Mouse (Mus musculus) 3T3-L1 (cell line): ENCODE data around the gene 2310022B05Rik.

Experiments
- DNase-seq: peaks from one replicate; pipeline ENCODE4 v3.0.0-alpha.2; 2015; ENCODE audit warnings: low read depth, low spot score

Gene 2310022B05Rik

DNA sequence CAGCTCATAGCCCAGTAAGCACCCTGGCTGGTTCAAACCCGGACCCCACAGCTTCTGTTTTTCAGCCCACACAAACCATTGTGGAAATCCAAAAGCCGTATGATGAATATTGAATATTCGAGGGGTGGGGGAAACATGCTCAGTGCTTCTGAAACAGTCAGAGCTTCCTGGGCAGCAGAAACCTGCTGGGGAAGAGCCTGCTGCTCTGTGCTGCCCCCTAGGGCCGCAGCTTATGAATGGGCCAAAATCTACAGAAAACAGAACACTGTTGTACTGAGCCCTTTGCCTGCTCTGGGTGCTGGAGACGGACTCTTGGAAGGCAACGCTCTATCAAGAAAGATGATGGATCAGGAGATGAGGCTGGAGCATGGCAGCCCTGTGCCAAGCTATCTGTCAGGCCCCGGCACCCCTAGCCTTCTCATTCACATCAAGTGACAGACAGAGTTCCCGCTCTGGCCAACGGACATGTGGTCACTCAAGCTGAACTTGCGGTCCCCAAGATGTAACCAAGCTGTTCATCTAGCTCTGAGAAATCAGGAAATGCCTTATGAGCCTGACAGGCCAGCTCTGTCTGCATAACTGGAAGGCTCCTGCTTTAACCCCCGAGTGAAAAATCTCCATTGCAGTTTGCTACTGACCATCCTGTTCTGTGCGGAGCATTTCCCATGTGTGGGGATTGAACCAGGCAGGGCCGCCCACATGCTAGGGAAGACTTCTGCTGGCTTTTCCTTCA, 54.8 kb downstream of the 2310022B05Rik start:
- peak; percentile 25 for DNase-seq

- DNase-seq: no peak
These were observed 59.1 kb downstream of the 2310022B05Rik start for GRCm38 (mm10) chr8:124604066-124604465.

DNA sequence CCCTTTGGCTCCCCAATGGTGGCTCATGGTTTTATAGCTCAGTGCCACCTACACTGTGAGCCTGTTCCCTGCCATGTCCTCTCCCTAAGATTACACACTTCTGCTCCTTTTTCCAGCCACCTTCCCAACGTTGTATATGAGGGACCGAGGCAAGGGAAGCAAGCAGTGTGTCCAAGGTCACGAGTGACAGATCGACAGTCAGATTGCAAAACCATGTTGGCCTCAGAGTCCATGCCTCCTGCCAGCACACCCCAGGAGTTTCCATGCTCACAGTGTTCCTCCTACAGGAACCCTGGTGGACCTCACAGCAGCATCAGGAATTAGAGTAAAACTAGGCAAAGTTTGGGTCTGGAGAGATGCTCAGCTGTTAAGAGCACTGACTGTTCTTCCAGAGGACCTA, 73.8 kb downstream of the 2310022B05Rik start:
- DNase-seq: no peak

DNA sequence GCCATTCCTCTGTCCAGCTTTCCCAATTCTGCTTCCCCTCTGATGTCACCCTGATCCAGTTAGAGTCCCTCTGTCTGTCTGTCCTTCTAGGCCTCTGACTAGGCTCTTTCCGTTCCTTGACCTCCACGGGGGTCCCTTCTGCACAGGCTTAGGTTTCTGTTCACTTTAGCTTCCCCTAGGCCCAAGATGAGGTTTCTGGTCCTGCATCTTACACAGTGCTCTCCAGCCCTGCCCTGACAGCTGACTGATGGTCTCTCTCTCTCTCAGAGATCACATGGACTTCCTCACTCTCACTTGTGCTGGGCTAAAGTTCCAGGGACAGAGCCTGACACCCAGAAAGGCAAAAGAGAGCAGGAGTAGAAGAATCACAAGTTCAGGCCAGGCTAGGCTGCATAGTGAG, 76.6 kb downstream of the 2310022B05Rik start:
- DNase-seq: no peak
